Mouse (Mus musculus) midbrain, postnatal 0 days (tissue): ENCODE measurements around the gene Diaph3. TPM values are rescaled to one million over a fixed set of nuclear protein-coding genes. Genes with fewer than 3 reads are reported as not detected.
A peak's percentile ranks its signal among the peaks of the same experiment; 100 is the strongest.

Source experiments
- ATAC-seq: fragments of 200-750 bp; cut with Nextera tagmentation; 2 replicates; pipeline ENCODE4 v1.8.0; 2017; ENCODE audit warnings: moderate number of reproducible peaks, mild to moderate bottlenecking, moderate TSS enrichment, moderate library complexity; ENCODE audit not compliant: low FRiP score
- DNase-seq: peaks from one replicate; pipeline ENCODE4 v3.0.0-alpha.2; 2015; ENCODE audit warnings: low spot score
- H3K27ac ChIP-seq: fragments of 300-500 bp; sonication (generic); 2 replicates; pipeline ENCODE4 v1.5.1; 2014; ENCODE audit warnings: low read depth, mild to moderate bottlenecking, low read length, mixed read lengths
- H3K27me3 ChIP-seq: fragments of 300-500 bp; sonication (generic); 2 replicates; pipeline ENCODE4 v1.6.1; 2014; ENCODE audit warnings: low read length, control low read depth, mixed read lengths; ENCODE audit not compliant: insufficient read depth
- H3K36me3 ChIP-seq: fragments of 300-500 bp; sonication (generic); 2 replicates; pipeline ENCODE4 v1.6.1; 2014; ENCODE audit warnings: low read length, control low read depth, mixed read lengths; ENCODE audit not compliant: insufficient read depth
- H3K4me1 ChIP-seq: fragments of 300-500 bp; sonication (generic); 2 replicates; pipeline ENCODE4 v1.6.1; 2014; ENCODE audit warnings: mild to moderate bottlenecking, control low read depth, antibody characterized with exemption, low read length, mixed read lengths; ENCODE audit not compliant: insufficient read depth
- H3K4me2 ChIP-seq: fragments of 300-500 bp; sonication (generic); 2 replicates; pipeline ENCODE4 v1.6.1; 2014; ENCODE audit warnings: low read depth, mild to moderate bottlenecking, low read length, mixed read lengths; ENCODE audit not compliant: poor library complexity, severe bottlenecking
- H3K4me3 ChIP-seq: fragments of 300-500 bp; sonication (generic); 2 replicates; pipeline ENCODE4 v1.5.1; 2014; ENCODE audit warnings: low read depth, mild to moderate bottlenecking, low read length, moderate library complexity
- H3K9ac ChIP-seq: fragments of 300-500 bp; sonication (generic); replicated peaks from 2 replicates; pipeline ENCODE4 v1.6.1; 2014; ENCODE audit warnings: mild to moderate bottlenecking, low read length, moderate library complexity, mixed read lengths; ENCODE audit not compliant: poor library complexity, severe bottlenecking
- H3K9me3 ChIP-seq: fragments of 300-500 bp; sonication (generic); 2 replicates; pipeline ENCODE4 v1.6.1; 2016; ENCODE audit warnings: low read length, control low read depth
- CTCF ChIP-seq: IDR thresholded peaks from 2 replicates; pipeline ENCODE4 v1.5.1; 2016; ENCODE audit warnings: antibody characterized with exemption, mild to moderate bottlenecking
- WGBS: fragments of 180-500 bp; shearing (Covaris S2); extraction: QIAGEN DNeasy Blood & Tissue Kit; methylation state at CpG from one replicate; pipeline ENCODE4 v1.1.7; 2014; 5-methylcytosine and 5-hydroxymethylcytosine counted together
- polyA plus RNA-seq: library from polyadenylated mRNA; unstranded; fragments of >200 nt; fragmentation: Nextera tagmentation; extraction: Ambion mirVana; gene quantifications from 2 replicates; pipeline ENCODE4 v1.2.1, GENCODE M21; 2015
- total RNA-seq: library from RNA; depleted of rRNA; stranded (reverse); fragments of >200 nt; gene quantifications from 2 replicates; pipeline ENCODE4 v1.2.3, GENCODE M21; 2014

Gene Diaph3
- total and polyA plus RNA-seq, 2 experiments from 2014 or later, result 1.9 to 2.5 TPM

DNA sequence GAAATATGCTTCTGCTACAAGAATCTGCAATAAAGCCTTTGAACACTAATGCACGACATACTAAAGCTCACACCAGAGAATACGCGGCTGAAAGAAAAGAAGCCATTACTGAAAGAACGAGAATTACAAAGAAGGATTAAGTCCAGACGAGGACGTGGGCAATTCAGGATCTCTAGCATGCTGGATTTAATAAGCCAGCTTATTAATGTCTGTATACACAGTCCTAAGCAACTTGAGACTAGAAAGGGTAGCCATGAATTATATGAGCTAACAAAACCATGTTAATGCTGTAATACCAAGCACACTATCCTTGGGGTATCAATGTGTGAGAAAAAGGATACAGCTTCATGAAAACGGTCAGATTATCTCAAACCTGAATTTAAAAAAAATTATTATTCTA is 214.2 kb downstream of the Diaph3 start:
- no peaks in the 10 kb centered on the region for H3K9me3 ChIP-seq
- ATAC-seq (no peak), DNase-seq (no peak)
- H3K4me2 ChIP-seq, result no peak overlapping the region
- 27% methylated on average over 7 of the region's 7 CpGs for WGBS
- H3K27ac ChIP-seq, result no peak overlapping the region
- TF ChIP-seq CTCF, result no peak
- no peak overlapping the region for H3K9ac ChIP-seq
- H3K36me3 ChIP-seq, result no peaks in the 10 kb centered on the region
- H3K4me1 ChIP-seq, result no peaks in the 10 kb centered on the region
- no peak overlapping the region for H3K4me3 ChIP-seq
- H3K27me3 ChIP-seq, result no peaks in the 10 kb centered on the region

GRCm38 (mm10) chr14:86898898-86899297 is 242.1 kb downstream of the Diaph3 start:
- DNase-seq (peak; percentile 34), ATAC-seq (no peak)
- Histone ChIP-seq H3K4me1 (no peaks in the 10 kb centered on the region), H3K4me2 (no peak overlapping the region), H3K4me3 (no peak overlapping the region), H3K27me3 (no peaks in the 10 kb centered on the region), H3K9ac (no peak overlapping the region), H3K36me3 (no peaks in the 10 kb centered on the region), H3K9me3 (no peaks in the 10 kb centered on the region), H3K27ac (no peak overlapping the region)
- peak; percentile 70 for TF ChIP-seq CTCF

DNA sequence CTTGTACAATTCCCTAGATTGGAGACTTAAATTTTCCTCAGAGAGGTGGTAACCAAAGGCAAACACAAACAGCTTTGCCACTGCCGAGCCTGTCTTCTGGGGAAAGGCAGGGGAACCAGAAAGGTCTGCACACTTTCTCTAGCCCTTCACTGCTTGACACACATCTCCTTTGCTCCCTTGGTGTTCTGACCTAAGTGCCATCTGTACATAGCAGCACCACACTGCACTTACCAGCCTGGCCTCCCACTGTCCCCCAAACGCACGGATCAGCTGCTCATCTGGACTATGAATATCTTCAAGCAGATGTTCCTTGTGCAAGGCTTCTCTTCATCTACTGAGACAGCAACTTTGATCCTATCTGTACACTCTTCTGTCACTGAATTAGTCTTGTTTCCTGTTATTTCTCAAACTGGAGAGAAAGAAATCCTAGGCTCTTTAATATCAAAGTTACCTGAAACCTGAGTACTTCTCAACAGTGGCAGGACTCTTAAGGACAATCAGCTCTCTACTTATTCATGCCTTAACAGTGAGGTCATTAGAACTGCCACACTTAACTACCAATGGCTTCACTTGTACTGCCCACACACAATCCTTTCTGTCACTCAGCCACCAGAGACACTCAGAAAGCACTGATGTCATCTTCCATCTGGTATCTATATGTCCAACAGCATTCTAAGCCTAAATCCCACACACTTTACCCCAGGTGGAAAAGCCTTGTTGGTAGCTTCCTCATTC is 251.8 kb downstream of the Diaph3 start:
- ATAC-seq, result no peak
- no peak for DNase-seq
- H3K27me3 ChIP-seq, result no peaks in the 10 kb centered on the region
- no peak overlapping the region for H3K4me3 ChIP-seq
- H3K36me3 ChIP-seq, result no peaks in the 10 kb centered on the region
- no peak overlapping the region for H3K9ac ChIP-seq
- no peaks in the 10 kb centered on the region for H3K9me3 ChIP-seq
- TF ChIP-seq CTCF, result no peak
- H3K4me2 ChIP-seq, result no peak overlapping the region
- WGBS, result 79% methylated on average over 3 of the region's 3 CpGs
- H3K4me1 ChIP-seq, result no peaks in the 10 kb centered on the region
- no peak overlapping the region for H3K27ac ChIP-seq

DNA sequence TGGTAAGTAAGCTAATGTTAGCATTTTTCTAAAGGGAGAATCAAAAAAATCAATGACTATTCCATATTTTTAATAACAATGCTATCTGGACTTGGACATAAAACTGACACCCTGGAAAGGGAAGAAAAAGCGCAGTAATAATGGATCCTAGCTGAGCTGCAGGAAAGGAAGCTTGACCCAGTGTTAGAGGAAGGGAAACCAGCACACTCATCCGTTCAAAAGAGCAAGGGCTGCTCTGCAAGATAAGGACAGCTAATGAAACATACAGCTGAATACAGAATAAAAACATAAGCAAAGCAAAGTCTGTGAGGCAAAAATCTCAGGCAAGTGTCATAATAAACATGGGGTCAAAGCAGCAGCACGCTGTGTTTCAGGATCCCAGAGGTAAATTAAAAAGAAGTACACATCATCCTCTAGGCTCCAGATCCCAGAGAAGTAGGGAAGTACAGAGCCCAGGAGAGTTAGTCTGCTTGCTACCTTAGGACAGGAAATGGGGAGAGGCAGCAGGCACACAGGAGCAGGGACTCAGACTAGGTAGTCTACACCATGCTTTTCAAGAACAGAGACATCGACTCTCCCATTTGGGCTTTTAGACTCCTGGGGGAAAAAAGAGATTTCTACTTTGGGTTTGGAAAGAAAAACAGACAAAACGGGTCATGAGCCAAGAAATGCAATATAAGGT is 255.5 kb downstream of the Diaph3 start:
- ATAC-seq, result no peak
- no peaks in the 10 kb centered on the region for H3K4me1 ChIP-seq
- no peaks in the 10 kb centered on the region for H3K9me3 ChIP-seq
- TF ChIP-seq CTCF, result no peak
- H3K27ac ChIP-seq, result no peak overlapping the region
- no peak overlapping the region for H3K9ac ChIP-seq
- no peak overlapping the region for H3K4me3 ChIP-seq
- DNase-seq, result no peak
- no peak overlapping the region for H3K4me2 ChIP-seq
- H3K27me3 ChIP-seq, result no peaks in the 10 kb centered on the region
- 72% methylated on average over 5 of the region's 5 CpGs for WGBS
- no peaks in the 10 kb centered on the region for H3K36me3 ChIP-seq

GRCm38 (mm10) chr14:86869536-86869935 is 271.5 kb downstream of the Diaph3 start:
- H3K27me3 ChIP-seq, result no peaks in the 10 kb centered on the region
- WGBS, result 80% methylated on average over 5 of the region's 5 CpGs
- no peaks in the 10 kb centered on the region for H3K4me1 ChIP-seq
- no peak overlapping the region for H3K9ac ChIP-seq
- ATAC-seq (peak; percentile 62; the same call in 1 of the 2 replicates), DNase-seq (peak; percentile 92)
- H3K4me2 ChIP-seq, result no peak overlapping the region
- H3K27ac ChIP-seq, result no peak overlapping the region
- H3K36me3 ChIP-seq, result no peaks in the 10 kb centered on the region
- H3K9me3 ChIP-seq, result no peaks in the 10 kb centered on the region
- no peak overlapping the region for H3K4me3 ChIP-seq
- TF ChIP-seq CTCF, result peak; percentile 61

- no peak overlapping the region for H3K27ac ChIP-seq
- H3K9me3 ChIP-seq, result no peaks in the 10 kb centered on the region
- H3K27me3 ChIP-seq, result no peaks in the 10 kb centered on the region
- WGBS, result 33% methylated on average over 3 of the region's 3 CpGs
- no peak for TF ChIP-seq CTCF
- ATAC-seq (peak; percentile 77; the same call in 1 of the 2 replicates), DNase-seq (peak; percentile 73)
- H3K4me1 ChIP-seq, result no peaks in the 10 kb centered on the region
- H3K4me3 ChIP-seq, result no peak overlapping the region
- no peaks in the 10 kb centered on the region for H3K36me3 ChIP-seq
- H3K4me2 ChIP-seq, result no peak overlapping the region
- H3K9ac ChIP-seq, result no peak overlapping the region
These were observed 273.9 kb downstream of the Diaph3 start for GRCm38 (mm10) chr14:86867143-86867542.
